Mouse (Mus musculus) neural tube, embryonic 15.5 days (tissue): ENCODE measurements at regions not wholly inside any gene's neighbourhood (a gene's known extent, or its start where the extent isn't known, plus 50 kb on each side); places are given as distances from the start of the nearest gene placed in this dataset.

Experiments used
- ATAC-seq: fragments of 200-750 bp; cut with Nextera tagmentation; 2 replicates; pipeline ENCODE4 v1.8.0; 2017; ENCODE audit warnings: mild to moderate bottlenecking, moderate TSS enrichment, moderate library complexity; ENCODE audit not compliant: low FRiP score
- H3K27ac ChIP-seq: fragments of 300-500 bp; sonication (generic); replicated peaks from 2 replicates; pipeline ENCODE4 v1.5.1; 2015; ENCODE audit warnings: mild to moderate bottlenecking, inconsistent platforms
- H3K27me3 ChIP-seq: fragments of 300-500 bp; sonication (generic); replicated peaks from 2 replicates; pipeline ENCODE4 v1.6.1; 2015; ENCODE audit warnings: inconsistent platforms
- H3K36me3 ChIP-seq: fragments of 300-500 bp; sonication (generic); 2 replicates; pipeline ENCODE4 v1.6.1; 2015; ENCODE audit warnings: inconsistent platforms
- H3K4me1 ChIP-seq: fragments of 300-500 bp; sonication (generic); 2 replicates; pipeline ENCODE4 v1.6.1; 2015; ENCODE audit warnings: inconsistent platforms
- H3K4me2 ChIP-seq: fragments of 300-500 bp; sonication (generic); 2 replicates; pipeline ENCODE4 v1.6.1; 2015; ENCODE audit warnings: inconsistent platforms, mild to moderate bottlenecking, moderate library complexity
- H3K4me3 ChIP-seq: fragments of 300-500 bp; sonication (generic); replicated peaks from 2 replicates; pipeline ENCODE4 v1.5.1; 2015; ENCODE audit warnings: mild to moderate bottlenecking, inconsistent platforms
- H3K9ac ChIP-seq: fragments of 300-500 bp; sonication (generic); replicated peaks from 2 replicates; pipeline ENCODE4 v1.6.1; 2015; ENCODE audit warnings: mild to moderate bottlenecking, inconsistent platforms
- H3K9me3 ChIP-seq: fragments of 300-500 bp; sonication (generic); replicated peaks from 2 replicates; pipeline ENCODE4 v1.6.1; 2016; ENCODE audit warnings: inconsistent platforms
- WGBS: fragments of 180-500 bp; shearing (Covaris S2); methylation state at CpG from one replicate; pipeline ENCODE4 v1.1.7; 2015; ENCODE audit warnings: mixed read lengths; 5-methylcytosine and 5-hydroxymethylcytosine counted together

DNA sequence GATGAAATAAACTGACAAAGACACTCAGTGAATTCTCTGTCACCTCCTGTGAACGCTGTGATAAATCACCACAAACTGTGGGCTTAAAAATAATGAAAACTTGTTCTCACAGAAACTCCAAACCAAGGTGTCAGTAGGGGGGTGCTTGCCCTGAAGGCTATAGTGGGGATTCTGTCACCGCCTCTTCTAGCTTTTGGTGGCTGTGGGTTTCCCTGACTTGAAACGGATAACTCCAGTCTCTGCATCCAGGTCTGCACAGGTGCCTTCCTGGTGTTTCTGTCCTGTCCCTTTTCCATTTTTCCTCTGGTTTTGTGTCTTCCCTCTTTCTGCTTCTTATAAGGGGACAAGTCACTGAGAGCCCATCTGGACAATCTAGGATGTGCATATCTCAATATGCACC is 84.6 kb upstream of the Pgrmc2 start:
- 93% methylated on average over 3 of the region's 3 CpGs for WGBS
- H3K4me1 ChIP-seq = no peaks in the 10 kb centered on the region
- no peak overlapping the region for H3K27ac ChIP-seq
- H3K9ac ChIP-seq = no peak overlapping the region
- no peak overlapping the region for H3K4me2 ChIP-seq
- ATAC-seq = no peak
- H3K36me3 ChIP-seq = no peaks in the 10 kb centered on the region
- H3K27me3 ChIP-seq = no peaks in the 10 kb centered on the region
- no peak overlapping the region for H3K4me3 ChIP-seq
- H3K9me3 ChIP-seq = no peaks in the 10 kb centered on the region

- Histone ChIP-seq H3K36me3 (no peaks in the 10 kb centered on the region), H3K27me3 (no peaks in the 10 kb centered on the region), H3K27ac (no peak overlapping the region), H3K4me1 (no peaks in the 10 kb centered on the region), H3K9me3 (no peaks in the 10 kb centered on the region), H3K4me2 (no peak overlapping the region), H3K9ac (no peak overlapping the region), H3K4me3 (no peak overlapping the region)
- 93% methylated on average over 7 of the region's 7 CpGs for WGBS
- ATAC-seq = no peak
These were observed 81.9 kb upstream of the Pgrmc2 start for GRCm38 (mm10) chr3:41164736-41165135.

GRCm38 (mm10) chr3:41163767-41164166 is 80.9 kb upstream of the Pgrmc2 start:
- H3K36me3 ChIP-seq = no peaks in the 10 kb centered on the region
- WGBS = 84% methylated on average over 3 of the region's 3 CpGs
- no peak overlapping the region for H3K9ac ChIP-seq
- no peak for ATAC-seq
- no peaks in the 10 kb centered on the region for H3K27me3 ChIP-seq
- no peak overlapping the region for H3K4me3 ChIP-seq
- H3K27ac ChIP-seq = no peak overlapping the region
- no peaks in the 10 kb centered on the region for H3K9me3 ChIP-seq
- H3K4me1 ChIP-seq = no peaks in the 10 kb centered on the region
- no peak overlapping the region for H3K4me2 ChIP-seq

GRCm38 (mm10) chr3:41162514-41162913 is 79.7 kb upstream of the Pgrmc2 start:
- ATAC-seq = no peak
- no peak overlapping the region for H3K4me2 ChIP-seq
- H3K36me3 ChIP-seq = no peaks in the 10 kb centered on the region
- H3K4me1 ChIP-seq = no peaks in the 10 kb centered on the region
- H3K4me3 ChIP-seq = no peak overlapping the region
- H3K9me3 ChIP-seq = no peaks in the 10 kb centered on the region
- 87% methylated on average over 1 of the region's 1 CpGs for WGBS
- no peak overlapping the region for H3K27ac ChIP-seq
- no peak overlapping the region for H3K9ac ChIP-seq
- no peaks in the 10 kb centered on the region for H3K27me3 ChIP-seq

GRCm38 (mm10) chr3:41160648-41161047 is 77.8 kb upstream of the Pgrmc2 start:
- Histone ChIP-seq H3K4me3 (no peak overlapping the region), H3K27ac (no peak overlapping the region), H3K4me2 (no peak overlapping the region), H3K9me3 (no peaks in the 10 kb centered on the region), H3K36me3 (no peaks in the 10 kb centered on the region), H3K9ac (no peak overlapping the region), H3K27me3 (no peaks in the 10 kb centered on the region), H3K4me1 (no peaks in the 10 kb centered on the region)
- no peak for ATAC-seq

GRCm38 (mm10) chr3:41158314-41158973 is 75.6 kb upstream of the Pgrmc2 start:
- 84% methylated on average over 12 of the region's 12 CpGs for WGBS

GRCm38 (mm10) chr3:41157428-41157827 is 74.6 kb upstream of the Pgrmc2 start:
- H3K4me2 ChIP-seq = no peak overlapping the region
- no peaks in the 10 kb centered on the region for H3K4me1 ChIP-seq
- no peak for ATAC-seq
- WGBS = 83% methylated on average over 3 of the region's 3 CpGs
- no peak overlapping the region for H3K27ac ChIP-seq
- H3K36me3 ChIP-seq = no peaks in the 10 kb centered on the region
- no peak overlapping the region for H3K9ac ChIP-seq
- H3K4me3 ChIP-seq = no peak overlapping the region
- H3K9me3 ChIP-seq = no peaks in the 10 kb centered on the region
- H3K27me3 ChIP-seq = no peaks in the 10 kb centered on the region

More at GRCm38 (mm10) chr3:41158314-41158973, 75.6 kb upstream of the Pgrmc2 start:
- no peak for ATAC-seq
- Histone ChIP-seq H3K36me3 (no peaks in the 10 kb centered on the region), H3K4me2 (no peak overlapping the region), H3K27ac (no peak overlapping the region), H3K4me3 (no peak overlapping the region), H3K9ac (no peak overlapping the region), H3K4me1 (no peaks in the 10 kb centered on the region), H3K27me3 (no peaks in the 10 kb centered on the region), H3K9me3 (no peaks in the 10 kb centered on the region)

DNA sequence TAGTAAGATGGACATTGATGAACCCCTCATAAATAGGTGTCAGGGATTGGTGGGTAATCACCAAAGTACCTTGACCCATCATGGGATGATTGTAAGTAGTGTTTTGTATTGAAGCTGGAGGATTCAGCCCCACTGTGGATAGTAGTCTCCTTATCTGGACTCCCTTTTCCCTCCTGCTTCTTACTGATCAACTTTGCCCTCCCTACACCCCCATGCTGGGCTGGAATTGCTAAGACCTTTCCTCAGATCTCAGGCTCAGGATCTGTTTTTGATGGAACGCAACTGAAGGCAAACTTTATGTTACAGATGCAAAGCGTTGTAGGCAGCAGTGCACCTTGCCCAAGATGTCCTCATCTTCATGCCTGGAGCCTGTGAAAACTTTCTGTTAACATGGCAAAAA is 73.7 kb upstream of the Pgrmc2 start:
- Histone ChIP-seq H3K9ac (no peak overlapping the region), H3K9me3 (no peaks in the 10 kb centered on the region), H3K4me3 (no peak overlapping the region), H3K4me1 (no peaks in the 10 kb centered on the region), H3K27me3 (no peaks in the 10 kb centered on the region), H3K4me2 (no peak overlapping the region), H3K36me3 (no peaks in the 10 kb centered on the region), H3K27ac (no peak overlapping the region)
- no peak for ATAC-seq
- 100% methylated on average over 2 of the region's 2 CpGs for WGBS

- no peak overlapping the region for H3K9ac ChIP-seq
- H3K9me3 ChIP-seq = no peaks in the 10 kb centered on the region
These were observed 72.4 kb upstream of the Pgrmc2 start for GRCm38 (mm10) chr3:41155132-41155760.

DNA sequence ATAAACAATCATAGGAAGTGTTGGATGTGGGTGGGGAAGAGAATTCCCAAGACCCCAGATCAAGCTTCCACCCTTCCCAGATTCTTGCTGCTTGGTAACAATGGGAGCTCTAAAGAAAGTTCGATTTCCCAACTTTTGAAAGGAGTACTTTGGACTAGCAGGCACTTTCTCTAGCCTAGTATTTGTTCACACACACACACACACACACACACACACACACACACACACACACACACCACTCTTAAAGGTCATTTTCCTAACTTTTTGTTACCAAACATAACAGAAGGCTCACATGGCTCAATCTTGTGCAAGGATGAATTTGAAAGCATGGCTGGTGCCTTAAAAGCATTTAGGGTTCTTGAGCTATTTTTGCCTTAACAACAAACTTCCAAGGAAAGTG is 71.6 kb upstream of the Pgrmc2 start:
- H3K9me3 ChIP-seq = no peaks in the 10 kb centered on the region
- no peaks in the 10 kb centered on the region for H3K4me1 ChIP-seq
- no peaks in the 10 kb centered on the region for H3K36me3 ChIP-seq
- 68% methylated on average over 1 of the region's 1 CpGs for WGBS
- H3K27me3 ChIP-seq = no peaks in the 10 kb centered on the region
- no peak overlapping the region for H3K4me3 ChIP-seq
- ATAC-seq = no peak
- no peak overlapping the region for H3K27ac ChIP-seq
- no peak overlapping the region for H3K4me2 ChIP-seq
- H3K9ac ChIP-seq = no peak overlapping the region

More at GRCm38 (mm10) chr3:41155132-41155760, 72.4 kb upstream of the Pgrmc2 start:
- no peaks in the 10 kb centered on the region for H3K27me3 ChIP-seq
- no peak overlapping the region for H3K27ac ChIP-seq
- H3K36me3 ChIP-seq = no peaks in the 10 kb centered on the region
- no peaks in the 10 kb centered on the region for H3K4me1 ChIP-seq
- ATAC-seq = no peak
- no peak overlapping the region for H3K4me2 ChIP-seq
- H3K4me3 ChIP-seq = no peak overlapping the region
- WGBS = 80% methylated on average over 9 of the region's 9 CpGs

- ATAC-seq = no peak
- 88% methylated on average over 7 of the region's 7 CpGs for WGBS
These were observed 69.1 kb upstream of the Pgrmc2 start for GRCm38 (mm10) chr3:41151989-41152388.

GRCm38 (mm10) chr3:41140391-41140790 is 57.5 kb upstream of the Pgrmc2 start:
- ATAC-seq = no peak
- Histone ChIP-seq H3K4me3 (no peak overlapping the region), H3K27ac (no peak overlapping the region), H3K4me2 (no peak overlapping the region), H3K27me3 (no peaks in the 10 kb centered on the region), H3K9me3 (0 out of 2 replicates have a peak, but pooled peaks cover 7% of the 10 kb centered on the region), H3K36me3 (no peaks in the 10 kb centered on the region), H3K9ac (no peak overlapping the region), H3K4me1 (no peaks in the 10 kb centered on the region)
- WGBS = 91% methylated on average over 4 of the region's 4 CpGs

More at GRCm38 (mm10) chr3:41151989-41152388, 69.1 kb upstream of the Pgrmc2 start:
- Histone ChIP-seq H3K9me3 (no peaks in the 10 kb centered on the region), H3K4me3 (no peak overlapping the region), H3K4me2 (no peak overlapping the region), H3K9ac (no peak overlapping the region), H3K27ac (no peak overlapping the region), H3K4me1 (no peaks in the 10 kb centered on the region), H3K36me3 (no peaks in the 10 kb centered on the region), H3K27me3 (no peaks in the 10 kb centered on the region)
